Mouse (Mus musculus): ENCODE results near the gene Kif6.

Gene Kif6

GRCm38 (mm10) chr17:49894471-49894870, 279.5 kb downstream of the Kif6 start:
- DNase-seq (ENCODE audit: low read depth, low spot score): no peak

GRCm38 (mm10) chr17:49898849-49899331, 284.0 kb downstream of the Kif6 start:
- peak; percentile 88 for DNase-seq (ENCODE audit: low read depth, low spot score)

GRCm38 (mm10) chr17:49902613-49903012, 287.7 kb downstream of the Kif6 start:
- DNase-seq (ENCODE audit: low read depth, low spot score): no peak

- no peak for DNase-seq (ENCODE audit: low read depth, low spot score)
Observed at GRCm38 (mm10) chr17:49923429-49923828, 308.5 kb downstream of the Kif6 start.

GRCm38 (mm10) chr17:49927611-49928010, 312.7 kb downstream of the Kif6 start:
- DNase-seq (ENCODE audit: low read depth, low spot score): peak; percentile 57

- DNase-seq (ENCODE audit: low read depth, low spot score): no peak
Observed at GRCm38 (mm10) chr17:49933806-49934205, 318.9 kb downstream of the Kif6 start.

- no peak for DNase-seq (ENCODE audit: low read depth, low spot score)
Observed at GRCm38 (mm10) chr17:49934586-49934985, 319.6 kb downstream of the Kif6 start.

- peak; percentile 85 for DNase-seq (ENCODE audit: low read depth, low spot score)
Observed at GRCm38 (mm10) chr17:49935602-49936205, 320.8 kb downstream of the Kif6 start.

- DNase-seq (ENCODE audit: low read depth, low spot score): no peak
Observed at GRCm38 (mm10) chr17:49936214-49936613, 321.3 kb downstream of the Kif6 start.

GRCm38 (mm10) chr17:49939146-49939545, 324.2 kb downstream of the Kif6 start:
- no peak for DNase-seq (ENCODE audit: low read depth, low spot score)

- peak; percentile 44 for DNase-seq (ENCODE audit: low read depth, low spot score)
Observed at GRCm38 (mm10) chr17:49942674-49943073, 327.7 kb downstream of the Kif6 start.

- peak; percentile 87 for DNase-seq (ENCODE audit: low read depth, low spot score)
Observed at GRCm38 (mm10) chr17:49951491-49951855, 336.5 kb downstream of the Kif6 start.

- no peak for DNase-seq (ENCODE audit: low read depth, low spot score)
Observed at GRCm38 (mm10) chr17:49951856-49952607, 337.1 kb downstream of the Kif6 start.

- DNase-seq (ENCODE audit: low read depth, low spot score): no peak
Observed at GRCm38 (mm10) chr17:49959021-49959420, 344.1 kb downstream of the Kif6 start.

Measured in brain, adult 2 months (tissue).